Mouse (Mus musculus): Measurements from ENCODE around the gene Dok7. TPM values are rescaled to one million over a fixed set of nuclear protein-coding genes. Genes with fewer than 3 reads are reported as not detected.

Dok7 gene
- polyA plus RNA-seq (2012; fragmentation: generic; extraction: Trizol): under 1 TPM in 1 of 2 experiments, not detected in 1; 0.02 TPM

DNA sequence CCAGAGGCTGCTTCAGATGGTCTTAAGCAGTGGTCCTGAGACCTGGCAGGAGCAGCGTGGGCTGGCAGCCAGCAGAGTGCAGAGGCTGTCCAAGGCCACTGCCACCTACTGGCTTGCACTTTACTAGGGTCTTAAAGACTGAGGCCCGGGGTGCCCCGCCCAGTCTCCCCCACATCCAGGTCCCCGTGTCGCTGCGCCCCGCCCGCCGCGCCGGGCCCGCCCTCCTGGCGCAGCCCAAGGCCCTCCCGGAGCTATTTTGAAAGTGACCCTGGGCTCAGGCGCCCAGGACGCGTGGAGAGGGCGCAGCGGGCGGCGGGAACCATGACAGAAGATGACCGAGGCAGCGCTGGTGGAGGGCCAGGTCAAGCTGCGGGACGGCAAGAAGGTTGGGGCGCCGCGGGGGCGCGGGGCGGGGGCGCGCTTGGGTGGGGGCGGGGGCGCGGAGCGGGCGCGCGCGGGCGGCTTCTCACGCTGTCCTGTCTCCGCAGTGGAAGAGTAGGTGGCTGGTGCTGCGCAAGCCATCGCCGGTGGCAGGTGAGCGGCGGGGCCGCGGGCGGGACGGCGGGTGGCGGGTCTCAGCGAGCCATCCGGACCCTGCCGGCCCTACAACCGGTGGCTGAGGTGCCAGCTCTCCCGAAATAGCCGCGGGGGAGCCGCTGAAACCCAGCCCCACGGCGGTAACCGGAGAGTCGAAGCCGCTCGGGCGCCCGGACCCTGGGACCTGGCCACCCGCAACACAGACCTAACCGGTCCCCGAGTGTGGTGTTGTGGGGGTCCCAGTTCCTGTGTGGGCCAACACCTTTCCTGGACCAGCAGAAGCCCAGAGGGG lies at the start of gene Dok7:
Gene Dok7, plus strand, starts transcription at position 163 of the 829 bp plus-strand sequence.

DNA sequence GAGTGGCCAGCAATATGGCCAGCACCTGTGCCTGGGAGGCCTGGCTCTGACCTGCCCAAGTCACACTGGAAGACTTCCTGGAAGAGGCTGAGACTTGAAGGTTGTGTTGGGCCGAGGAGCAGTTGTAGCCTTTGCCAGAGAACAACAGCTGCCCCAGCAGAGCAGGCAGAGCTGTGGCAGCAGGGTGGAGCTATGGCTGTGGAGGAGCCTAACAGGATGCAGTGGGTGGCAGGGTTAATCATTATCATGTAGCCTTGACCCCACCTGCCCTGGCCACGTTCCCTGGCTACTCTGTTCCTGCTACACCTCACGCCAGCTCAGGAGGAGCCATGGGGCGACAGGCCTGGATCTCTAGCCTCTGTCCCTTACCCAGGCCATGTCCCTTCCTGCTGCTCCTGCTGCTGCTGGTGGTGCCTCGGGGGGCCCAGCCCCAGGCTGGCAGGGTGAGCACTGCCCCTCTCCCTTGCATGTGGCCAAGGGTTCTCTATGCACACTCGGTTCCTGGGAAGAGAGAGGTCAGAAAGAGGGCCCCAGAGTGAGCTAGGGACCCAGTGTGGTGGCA lies 15.2 kb upstream of the Dok7 start, which contains the start of gene Hgfac:
Gene Hgfac, plus strand, starts transcription at position 242 of the 562 bp plus-strand sequence.

DNA sequence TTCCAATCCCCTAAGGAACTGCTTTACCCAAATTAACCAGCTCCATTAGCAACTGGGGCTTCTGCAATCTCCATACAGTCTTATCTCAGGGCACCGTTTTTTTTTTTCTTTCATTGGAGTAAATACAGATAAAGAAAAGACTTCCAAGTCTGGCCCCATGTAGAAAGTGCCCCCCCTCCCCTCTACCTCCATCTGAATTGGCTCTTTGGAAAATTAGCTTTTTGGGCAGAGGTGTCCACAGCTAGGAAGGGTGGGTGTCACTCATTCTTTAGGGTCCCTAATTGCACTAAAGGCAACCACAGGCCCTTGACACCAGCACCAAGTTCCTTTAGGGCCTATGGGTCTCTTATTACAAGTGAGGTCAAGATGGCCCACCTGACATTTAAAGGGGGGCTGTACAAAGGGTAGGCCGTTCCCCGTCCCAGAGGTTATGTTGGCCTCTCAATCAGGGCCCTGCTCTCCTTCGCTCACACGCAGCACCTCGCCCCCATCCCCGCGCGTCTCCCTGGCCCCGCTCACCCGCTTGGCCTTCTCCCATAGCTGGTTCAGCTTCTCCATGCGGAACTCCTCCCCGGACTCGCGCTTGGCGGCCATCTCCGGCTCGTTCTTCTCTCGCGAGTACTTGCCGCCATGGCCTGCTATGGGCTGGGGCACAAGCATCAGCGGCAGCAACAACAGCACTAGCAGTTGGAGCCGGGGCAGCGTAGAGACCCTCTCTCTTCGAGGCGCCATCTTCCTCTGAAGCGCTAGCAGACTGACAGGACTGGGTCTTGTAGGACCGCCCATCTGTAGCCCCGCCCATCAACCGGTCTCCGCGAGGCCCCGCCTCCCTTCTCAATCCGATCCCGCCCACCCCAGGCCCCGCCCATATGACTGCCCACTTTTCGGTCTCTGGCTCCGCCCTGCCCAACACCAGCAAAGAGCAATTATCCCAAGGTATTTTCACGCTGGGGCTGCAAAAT lies 48.7 kb downstream of the Dok7 start, which contains the start of gene Lrpap1:
Gene Lrpap1, minus strand, starts transcription at position 807 of the 962 bp plus-strand sequence.

Other genes starting within 250 kb of the Dok7 start
- under 1 TPM in 1 of 2 experiments, not detected in 1; 0.27 TPM for gene Msantd1, start 148.8 kb upstream of the Dok7 start, polyA plus RNA-seq (2012; fragmentation: generic; extraction: Trizol)
- gene Rgs12, start 107.3 kb upstream of the Dok7 start, polyA plus RNA-seq (2012; fragmentation: generic; extraction: Trizol): 10 to 100 TPM in 1 of 2 experiments, 1 to 10 TPM in 1; 9.2 to 36.9 TPM
- gene Hgfac, start 15.3 kb upstream of the Dok7 start, polyA plus RNA-seq (2012; fragmentation: generic; extraction: Trizol): under 1 TPM in 1 of 2 experiments, not detected in 1; 0.46 TPM
- 100 to 1,000 TPM in 1 of 2 experiments, 10 to 100 TPM in 1; 35.1 to 125 TPM for gene Lrpap1, start 49.0 kb downstream of the Dok7 start, polyA plus RNA-seq (2012; fragmentation: generic; extraction: Trizol)
- gene Adra2c, start 221.6 kb downstream of the Dok7 start, polyA plus RNA-seq (2012; fragmentation: generic; extraction: Trizol): not detected

Data from C3H10T1/2 (cell line).